Mouse (Mus musculus) 3T3-L1 (cell line): ENCODE measurements at regions not wholly inside any gene's neighbourhood (a gene's known extent, or its start where the extent isn't known, plus 50 kb on each side); places are given as distances from the start of the nearest gene placed in this dataset.

Experiments
- DNase-seq: peaks from one replicate; pipeline ENCODE4 v3.0.0-alpha.2; 2015; ENCODE audit warnings: low read depth, low spot score

GRCm38 (mm10) chr7:125393228-125393627, 51.2 kb upstream of the Kdm8 start:
- no peak for DNase-seq

DNA sequence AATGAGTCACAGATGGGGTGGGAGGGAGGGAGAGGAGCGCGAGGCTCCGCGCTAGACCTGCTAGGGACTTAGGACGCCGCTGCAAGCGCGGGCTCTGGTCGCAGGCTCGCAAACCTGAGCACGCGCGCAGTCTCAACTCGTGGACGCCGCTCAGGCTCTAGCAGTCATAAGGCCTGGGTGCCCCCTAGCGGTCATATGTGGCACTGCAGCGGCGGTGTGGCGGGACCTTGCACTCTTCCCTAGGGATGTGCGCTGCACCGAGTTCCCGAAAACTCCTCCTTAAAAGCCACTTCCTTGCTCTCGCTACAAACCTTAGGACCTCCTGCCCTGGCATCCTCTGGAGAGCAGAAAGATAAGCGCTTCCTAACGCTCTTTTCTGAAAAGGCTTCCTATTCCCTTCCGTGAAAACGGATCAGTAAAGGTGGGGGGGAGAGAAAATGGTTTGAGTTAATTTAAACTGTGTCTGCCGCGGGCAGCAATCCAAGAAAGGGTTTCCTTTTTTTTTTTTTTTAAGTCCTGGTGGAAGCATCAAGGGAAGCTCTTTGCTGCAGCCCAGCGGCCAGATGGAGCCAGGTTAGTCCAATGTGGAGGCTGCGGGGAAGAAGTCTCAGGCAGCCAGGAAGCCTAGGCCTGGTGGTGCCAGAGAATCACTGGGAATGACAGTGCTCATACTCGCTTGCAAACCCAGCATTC, 50.7 kb upstream of the Kdm8 start:
- peak; percentile 84 for DNase-seq
